Mouse (Mus musculus) embryo, embryonic 10 days (tissue): ENCODE measurements at regions not wholly inside any gene's neighbourhood (a gene's known extent, or its start where the extent isn't known, plus 50 kb on each side); places are given as distances from the start of the nearest gene placed in this dataset.

Experiments
- DNase-seq: peaks from one replicate; pipeline ENCODE4 v3.0.0-alpha.2; 2015; ENCODE audit warnings: low spot score

DNA sequence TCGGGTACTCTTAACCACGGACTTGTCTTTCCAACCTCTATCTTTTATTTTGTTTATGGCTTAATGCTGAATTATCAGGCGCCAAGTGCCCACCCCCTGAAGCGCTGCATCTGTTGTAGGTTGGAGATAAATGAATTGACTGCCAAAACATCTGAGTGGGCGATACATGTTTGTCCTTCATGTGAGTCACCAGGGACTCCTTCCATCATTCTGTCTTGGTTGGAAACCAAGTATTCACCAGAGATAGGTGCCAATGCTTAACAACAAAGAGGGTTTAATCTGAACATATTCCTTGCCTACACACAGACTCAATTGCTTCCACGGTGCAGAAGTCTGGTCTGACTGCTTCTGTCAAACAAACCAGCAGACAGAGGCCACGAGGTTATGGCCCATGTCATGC, 203.6 kb downstream of the Rpap3 start:
- no peak for DNase-seq

DNA sequence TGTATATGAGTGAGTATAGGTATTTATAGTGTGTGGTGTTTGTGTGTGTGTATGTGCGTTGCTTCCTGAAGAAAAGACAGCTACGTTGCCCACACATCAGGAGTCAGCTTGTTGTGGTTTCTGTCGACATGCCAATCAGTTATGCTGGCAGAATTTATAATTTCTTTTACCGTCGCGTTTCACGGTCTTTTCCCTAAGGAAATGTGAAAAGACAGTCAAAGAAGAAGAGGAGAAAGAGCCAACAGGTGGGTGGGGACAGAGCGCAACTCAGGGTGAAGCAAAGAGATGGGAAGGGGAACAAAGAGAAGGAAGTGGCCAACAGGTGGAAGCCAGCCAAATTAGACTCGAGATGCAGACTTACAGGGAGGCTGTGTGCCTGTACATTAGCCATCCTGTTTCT, 204.2 kb downstream of the Rpap3 start:
- no peak for DNase-seq

DNA sequence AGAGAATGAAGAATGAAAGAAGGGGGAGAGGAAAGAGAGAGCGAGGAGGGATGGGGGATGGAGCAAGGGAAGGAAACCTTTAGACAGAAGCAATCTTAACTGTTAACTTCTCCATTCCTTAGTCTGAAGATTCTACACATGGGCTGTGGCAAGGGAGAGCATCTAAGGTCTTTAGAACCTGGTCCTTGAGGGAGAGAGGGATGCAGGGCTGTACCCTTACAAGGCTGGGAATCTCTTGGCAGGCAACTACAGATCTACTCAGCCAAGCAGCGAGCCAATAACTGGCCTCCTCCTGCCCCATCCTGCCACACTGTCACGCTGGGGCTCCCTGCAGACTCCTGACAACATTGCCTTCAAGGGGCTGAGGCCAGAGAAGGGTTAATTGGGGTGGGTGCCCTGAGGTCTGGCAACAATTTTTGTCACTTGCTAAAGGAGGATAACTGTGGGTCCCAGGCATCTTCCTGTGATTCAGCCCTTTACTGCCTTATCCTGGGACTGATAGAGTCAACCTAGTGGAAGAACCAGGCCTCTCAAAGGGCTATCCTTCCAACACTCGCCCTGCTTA, 205.7 kb downstream of the Rpap3 start:
- DNase-seq = no peak

DNA sequence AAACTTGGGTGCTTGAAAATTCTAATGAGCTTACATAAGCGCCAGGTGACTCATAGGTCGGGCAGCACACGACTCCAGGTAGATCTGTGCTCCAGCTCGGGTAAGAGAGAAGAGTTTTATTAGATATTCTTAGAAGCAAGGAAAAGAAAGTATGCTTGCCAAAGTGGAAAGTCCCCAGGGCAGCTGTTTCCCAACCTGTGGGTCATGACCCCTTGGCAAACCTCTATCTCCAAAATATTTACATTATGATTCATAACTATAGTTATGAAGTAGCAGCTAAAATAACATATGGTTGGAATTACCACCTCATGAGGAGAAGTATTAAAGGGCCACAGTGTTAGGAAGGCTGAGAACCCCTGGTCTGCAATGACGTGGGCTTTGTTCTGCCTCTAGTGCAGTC, 206.4 kb downstream of the Rpap3 start:
- DNase-seq = no peak

DNA sequence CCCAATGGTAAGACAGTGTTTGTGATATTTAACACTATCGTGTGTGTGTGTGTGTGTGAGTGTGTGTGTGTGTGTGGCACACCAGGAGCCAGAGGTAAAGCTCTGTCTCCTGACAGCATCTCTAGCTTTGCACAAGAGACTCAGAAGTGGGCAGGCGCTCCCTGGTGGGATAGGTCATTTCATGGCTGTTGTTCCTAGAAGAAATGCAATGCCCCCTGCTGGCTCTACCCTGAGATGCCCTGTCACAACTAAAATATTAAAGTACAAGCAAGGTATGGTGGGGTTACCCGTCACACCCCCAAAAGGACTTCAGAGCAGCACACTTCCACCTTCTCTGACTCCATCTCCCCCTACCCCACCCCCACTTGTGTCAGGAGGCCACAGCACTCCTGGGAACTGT, 207.2 kb downstream of the Rpap3 start:
- DNase-seq = no peak

DNA sequence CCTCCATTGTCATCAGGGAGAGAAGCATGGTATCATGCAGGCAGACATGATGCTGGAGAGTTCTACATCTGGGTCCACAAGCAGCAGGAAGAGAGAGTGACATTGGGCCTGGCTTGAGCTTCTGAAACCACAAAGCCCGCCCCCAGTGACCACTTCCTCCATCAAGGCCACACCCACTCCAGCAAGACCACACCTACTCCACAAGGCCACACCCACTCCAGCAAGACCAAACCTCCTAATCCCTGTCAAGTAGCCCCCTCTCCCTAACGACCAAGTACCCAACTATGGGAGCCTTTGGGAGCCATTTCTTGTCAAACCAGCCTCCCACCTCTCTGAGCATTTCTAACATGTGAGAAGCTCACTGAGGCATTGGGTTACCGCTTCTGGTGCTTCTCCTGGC, 209.6 kb downstream of the Rpap3 start:
- no peak for DNase-seq

DNA sequence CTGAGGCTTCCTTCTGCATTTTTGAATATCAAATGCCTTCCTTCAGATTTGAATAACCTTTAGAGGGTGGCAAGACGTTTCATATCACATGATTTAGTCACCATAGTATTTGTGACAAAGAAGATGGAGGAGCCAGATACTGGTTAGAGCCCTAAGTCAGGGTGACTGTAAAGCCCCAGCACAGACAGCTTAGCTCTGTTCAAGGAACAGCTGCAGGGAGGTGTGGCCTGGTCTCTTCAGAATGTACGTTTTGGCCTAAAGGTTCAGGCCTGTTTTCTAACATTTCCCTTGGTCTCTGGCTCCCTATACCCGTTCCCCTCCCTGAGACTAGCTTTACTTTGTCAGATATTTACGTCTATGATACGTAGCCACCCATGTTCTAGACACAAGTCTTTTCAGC, 212.3 kb downstream of the Rpap3 start:
- DNase-seq = no peak

DNA sequence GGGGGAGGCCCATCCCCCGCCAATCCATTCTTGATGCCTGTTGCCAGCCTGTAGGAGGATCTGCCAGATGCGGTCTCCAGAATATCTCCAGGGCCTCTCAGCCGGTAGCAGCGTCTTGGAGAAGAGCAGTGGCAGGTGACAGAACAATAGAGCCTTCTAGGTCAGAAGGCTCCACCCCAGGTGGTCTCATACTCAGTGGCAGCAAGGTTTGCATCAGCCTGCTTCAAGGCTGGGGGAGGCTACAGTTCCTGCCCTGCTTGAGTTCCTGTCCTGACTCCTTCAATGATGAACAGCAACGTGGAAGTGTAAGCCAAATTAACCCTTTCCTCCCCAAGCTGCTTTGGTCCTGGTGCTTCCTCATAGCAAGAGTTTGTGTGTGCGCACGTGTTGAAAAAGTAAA, 213.8 kb downstream of the Rpap3 start:
- no peak for DNase-seq

DNA sequence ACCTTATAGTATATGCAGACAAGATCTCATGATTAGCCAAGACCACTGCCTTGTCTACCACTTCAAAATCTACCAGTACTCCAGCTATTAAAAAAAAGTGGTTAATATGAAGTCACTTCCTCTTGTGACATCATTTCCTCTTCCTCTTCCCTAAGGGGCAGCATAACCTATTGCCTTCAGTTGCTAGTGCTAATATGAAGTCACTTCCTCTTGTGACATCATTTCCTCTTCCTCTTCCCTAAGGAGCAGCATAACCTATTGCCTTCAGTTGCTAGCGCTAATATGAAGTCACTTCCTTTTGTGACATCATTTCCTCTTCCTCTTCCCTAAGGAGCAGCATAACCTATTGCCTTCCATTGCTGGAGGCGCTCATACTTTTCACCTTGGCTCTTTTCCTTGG, 218.2 kb downstream of the Rpap3 start:
- no peak for DNase-seq

DNA sequence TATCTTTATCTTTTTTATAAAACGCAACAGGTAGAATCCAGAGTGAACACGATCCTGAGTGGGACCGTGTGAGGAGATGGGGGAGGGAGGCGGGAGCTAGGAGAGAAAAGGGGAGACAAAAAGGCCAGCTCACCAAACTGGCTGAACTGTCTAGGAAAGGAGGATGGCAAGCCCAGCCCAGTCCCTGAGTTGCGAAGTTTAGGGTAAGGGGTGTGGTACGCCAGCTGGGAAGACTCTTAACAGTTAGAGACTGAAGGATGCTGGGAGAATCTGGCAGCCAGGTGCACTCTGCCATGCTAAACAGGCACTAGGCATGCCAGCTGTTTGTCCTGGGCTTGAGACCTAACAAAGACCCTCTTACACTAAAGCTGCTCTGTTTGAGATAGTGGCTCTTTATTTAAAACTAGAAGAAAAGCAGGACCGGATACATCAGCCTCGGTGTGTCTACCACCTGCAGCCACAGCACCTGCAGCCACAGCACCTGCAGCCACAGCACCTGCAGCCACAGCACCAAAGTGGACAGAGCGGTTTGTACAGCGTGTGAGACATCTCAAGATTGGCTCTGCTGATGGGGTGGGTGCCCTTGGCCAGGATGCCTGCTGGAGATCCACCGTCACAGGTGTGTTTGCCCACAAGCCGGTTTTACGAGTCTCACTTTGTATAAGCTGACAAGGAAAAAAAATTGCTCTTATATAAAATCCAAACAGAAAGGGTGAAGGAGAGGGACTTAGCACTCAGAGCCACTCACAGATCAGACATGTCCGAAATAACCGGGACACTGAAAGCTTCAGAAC, 225.1 kb upstream of the Amigo2 start:
- no peak for DNase-seq

DNA sequence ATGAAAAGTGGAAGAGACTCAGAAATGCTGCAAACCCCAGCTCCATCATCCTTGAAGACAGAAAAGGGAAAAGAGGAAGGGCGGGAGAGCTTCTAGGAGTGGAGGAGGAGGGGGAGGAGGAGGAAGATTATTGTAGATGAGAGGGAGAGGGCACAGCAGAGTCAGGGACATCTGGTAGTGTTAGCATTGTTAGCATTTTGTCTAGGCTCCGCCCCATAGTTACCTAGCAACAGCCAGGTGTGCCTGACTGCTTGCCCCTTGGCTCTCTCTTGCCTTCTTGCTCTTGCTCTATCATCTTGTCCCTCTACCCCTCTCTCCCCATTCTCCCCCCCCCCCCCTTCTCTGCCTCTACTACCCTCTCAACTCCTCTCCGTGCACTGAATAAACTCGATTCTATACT, 224.4 kb upstream of the Amigo2 start:
- DNase-seq = no peak

DNA sequence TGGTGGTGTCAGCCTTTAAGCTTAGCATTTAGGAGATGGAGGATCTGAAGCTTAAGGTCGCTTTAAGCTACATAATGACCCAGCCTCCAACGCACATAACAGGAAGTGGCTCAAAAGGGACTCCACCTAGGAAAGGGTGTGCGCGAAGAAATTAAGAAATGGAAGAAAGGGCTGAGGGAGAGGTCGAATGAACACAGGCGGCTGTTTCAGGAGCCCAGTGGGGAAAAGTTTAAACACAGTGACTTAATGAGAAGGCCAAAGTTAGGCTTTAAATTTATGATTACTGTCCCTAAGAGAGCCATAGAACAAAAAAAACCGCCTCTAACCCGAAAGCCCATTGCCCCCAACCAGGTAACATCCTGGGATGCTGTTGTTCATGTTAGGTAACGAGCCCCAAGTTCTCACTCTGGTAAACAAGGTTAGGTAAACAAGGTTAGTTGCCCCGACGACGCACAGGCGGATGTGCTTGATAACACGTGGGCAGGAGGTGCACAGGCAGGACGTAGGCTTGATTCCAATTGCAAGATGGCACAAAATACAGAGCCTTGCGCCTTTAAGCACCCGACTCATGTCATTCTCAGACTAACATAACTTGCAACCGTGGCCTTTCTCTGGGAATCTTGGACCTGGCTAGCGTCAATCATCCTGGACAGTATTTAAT, 222.7 kb upstream of the Amigo2 start:
- DNase-seq = no peak

DNA sequence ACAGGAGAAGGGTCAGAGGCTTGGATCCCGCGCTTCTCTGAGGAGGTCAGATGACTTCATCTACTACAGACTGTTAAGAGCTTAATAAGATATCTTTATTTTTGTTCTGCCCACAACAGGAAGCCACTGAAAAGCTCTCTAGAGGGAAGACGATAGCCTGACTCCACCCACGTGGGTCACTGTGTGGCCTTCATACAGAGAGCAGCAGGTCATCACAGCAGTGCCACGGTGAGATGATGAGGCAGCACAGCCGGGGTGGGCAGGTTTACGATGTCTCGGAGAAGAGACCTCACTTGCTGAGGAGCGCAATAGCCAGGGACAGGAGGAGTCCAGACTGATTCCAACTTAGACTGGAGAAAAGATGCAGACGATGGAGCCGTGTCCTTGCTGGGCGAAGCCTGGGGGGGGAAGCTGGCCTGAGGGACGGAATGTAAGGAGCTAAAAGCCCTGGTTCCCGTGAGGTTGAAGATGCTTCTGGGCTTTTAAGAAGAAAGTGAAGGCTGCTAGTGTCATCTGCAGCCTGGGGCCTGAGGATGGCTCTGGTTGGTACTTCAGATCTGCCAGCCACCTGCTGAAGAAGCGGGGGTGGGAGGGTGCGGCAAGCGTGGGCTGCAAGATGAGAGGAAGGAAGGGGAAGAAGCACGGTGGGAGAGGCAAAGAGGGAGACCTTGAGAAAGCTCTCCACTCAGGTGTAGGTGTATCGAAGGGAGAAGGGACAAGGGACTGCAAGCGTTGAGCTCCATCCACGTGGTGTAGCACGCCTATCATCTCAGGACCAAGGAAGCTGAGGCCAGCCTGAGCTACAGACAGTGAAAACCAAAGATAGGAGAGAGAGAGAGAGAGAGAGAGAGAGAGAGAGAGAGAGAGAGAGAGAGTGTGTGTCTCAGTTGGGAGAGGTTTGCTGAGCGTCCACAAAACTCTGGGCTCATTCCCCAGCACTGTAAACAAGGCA, 221.9 kb upstream of the Amigo2 start:
- no peak for DNase-seq

DNA sequence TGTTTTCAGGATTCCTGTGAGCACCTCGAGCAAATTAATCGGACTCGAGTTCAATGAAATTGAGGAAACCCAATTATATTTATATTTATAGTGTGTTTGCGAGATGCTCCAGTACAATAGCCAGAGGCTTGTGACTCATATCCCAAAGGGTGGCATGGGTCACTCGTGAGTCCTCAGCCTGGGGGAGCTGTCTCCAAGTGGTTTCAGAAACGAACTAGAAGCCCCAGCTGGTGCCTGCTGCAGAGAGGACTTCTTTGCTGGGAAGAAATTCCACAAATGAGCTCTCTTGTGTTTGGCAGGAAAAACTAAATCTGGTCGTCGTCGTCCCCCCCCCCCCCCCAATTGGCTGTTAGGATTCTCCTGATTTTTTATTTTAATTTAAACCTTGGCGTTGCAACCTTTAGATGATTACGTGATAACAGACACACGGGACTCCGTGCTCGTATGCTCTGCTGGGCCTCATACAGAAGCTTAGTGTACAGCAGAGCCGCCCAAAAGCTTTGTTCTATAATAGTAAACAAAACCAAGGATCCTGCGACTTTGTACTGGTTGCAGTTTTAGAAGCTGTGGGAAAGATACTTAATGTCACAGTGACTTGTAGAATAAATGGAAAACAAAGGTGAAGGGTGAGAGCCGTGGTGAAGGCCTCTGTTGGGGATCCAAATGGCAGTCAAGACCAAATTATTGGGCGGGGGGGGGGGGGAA, 220.8 kb upstream of the Amigo2 start:
- no peak for DNase-seq

DNA sequence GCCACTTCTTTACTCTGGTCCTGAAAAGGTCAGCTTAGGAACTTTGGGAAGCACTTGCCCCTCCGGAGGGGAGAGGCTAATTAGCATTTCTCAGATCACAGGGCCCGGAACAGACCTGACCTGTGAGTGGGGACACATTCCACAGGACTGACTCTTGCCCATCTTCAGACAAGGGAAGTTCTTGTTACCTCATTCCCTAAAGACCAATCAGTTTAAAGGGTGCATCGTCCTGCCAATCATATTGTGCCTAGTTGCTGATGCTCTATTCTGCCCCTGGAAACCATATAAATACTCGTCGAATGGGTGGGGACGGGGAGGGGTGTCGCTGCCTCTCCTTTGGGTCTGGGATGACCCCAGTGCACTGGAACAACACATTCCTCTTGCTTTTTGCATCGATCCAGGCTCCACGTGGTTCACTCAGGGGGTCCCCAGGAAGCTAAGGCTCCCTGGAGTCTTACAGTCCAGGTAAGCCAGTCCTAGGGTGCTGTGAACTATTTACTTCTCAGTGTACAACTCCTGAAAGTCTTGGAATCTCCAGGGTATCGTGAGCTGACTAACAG, 219.9 kb upstream of the Amigo2 start:
- no peak for DNase-seq

DNA sequence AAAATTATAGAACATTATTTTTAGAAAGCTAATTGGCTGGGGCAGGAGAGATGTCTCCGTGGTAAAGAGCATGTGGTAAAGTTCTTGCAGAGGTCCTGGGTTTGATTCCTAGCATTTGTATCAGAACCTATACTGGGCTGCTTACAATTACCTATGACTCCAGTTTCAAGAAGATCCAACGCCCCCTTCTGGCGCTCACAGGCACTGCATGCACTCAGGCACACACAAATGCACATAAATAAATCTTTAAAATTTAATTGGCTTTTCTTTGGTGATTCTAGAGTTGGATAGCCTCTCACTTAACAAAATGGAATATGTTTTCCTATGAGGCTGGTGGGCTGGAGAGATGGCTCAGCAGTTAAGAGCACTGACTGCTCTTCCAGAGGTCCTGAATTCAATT, 219.0 kb upstream of the Amigo2 start:
- DNase-seq = no peak

DNA sequence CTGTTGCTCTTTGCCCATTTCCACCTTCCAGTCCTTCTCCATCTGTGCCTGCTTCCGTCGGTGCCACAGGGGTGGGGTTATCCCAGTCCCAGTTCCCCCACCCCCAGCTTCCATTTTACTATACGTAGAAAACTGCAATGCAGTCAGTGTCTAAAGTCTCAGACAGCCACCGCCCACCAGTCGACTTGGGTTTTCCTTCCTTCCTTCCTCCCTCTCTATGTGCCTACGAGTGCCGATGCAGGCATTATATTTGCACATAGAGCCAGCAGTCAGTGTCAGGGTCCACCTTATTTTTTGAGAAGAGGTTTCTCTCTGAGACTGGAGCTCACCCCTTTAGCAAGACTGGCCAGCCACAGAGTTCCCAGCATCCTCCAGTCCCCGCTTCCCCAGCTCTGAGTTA, 218.3 kb upstream of the Amigo2 start:
- no peak for DNase-seq

DNA sequence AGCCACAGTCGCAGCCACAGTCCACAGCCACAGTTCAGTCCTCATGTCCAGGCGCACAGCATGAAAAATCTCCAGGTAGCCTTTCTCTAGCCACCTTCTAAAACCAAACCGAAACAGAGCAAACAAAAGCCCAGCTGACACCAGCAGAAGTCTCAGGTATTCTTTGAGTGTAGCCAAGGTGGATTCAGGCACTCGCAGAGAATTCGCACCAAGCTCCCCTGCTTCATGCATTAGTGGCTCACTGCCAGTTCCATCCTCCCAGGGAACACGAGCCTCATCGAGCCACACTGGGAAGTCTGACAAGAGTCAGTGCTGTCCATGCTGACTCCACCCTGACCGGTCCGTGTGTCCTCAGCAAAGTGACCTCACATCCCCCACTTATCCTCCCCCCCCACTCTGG, 217.7 kb upstream of the Amigo2 start:
- no peak for DNase-seq

DNA sequence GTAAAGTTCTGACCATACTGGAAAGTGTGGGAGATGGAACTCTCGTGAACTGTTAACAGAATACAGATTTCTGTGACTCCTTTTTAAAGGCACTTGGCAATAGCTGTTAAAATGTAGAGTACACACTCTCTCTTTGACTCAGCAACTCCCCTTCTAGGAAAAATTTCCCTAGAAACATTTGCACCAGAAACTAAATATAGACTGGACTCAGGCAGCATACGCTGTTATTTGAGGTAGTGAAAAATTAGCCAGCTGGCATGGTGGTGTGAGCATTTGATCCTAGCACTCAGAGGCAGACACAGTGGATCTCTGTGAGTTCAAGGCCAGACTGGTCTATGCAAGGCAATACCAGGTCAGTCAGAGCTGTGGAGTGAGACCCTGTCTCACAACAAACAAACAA, 215.5 kb upstream of the Amigo2 start:
- no peak for DNase-seq

DNA sequence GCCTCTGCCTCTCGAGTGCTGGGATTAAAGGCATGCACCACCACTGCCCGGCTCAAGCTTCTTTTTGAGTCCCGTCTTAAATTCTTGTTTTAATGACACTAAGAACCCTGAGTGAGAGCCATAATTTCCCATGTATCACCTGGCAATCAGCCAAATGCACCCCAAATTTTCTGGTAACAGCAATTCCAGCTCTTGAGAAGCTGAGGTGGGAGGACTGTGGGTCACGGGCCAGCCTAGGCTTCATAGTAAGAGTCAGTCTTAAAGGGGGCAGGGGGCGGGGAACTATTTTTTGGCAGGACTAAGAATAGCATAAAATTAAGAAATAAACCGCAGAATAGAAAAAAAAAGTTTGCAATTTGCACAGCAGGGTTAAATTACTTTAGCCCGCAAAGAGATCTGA, 214.9 kb upstream of the Amigo2 start:
- no peak for DNase-seq

DNA sequence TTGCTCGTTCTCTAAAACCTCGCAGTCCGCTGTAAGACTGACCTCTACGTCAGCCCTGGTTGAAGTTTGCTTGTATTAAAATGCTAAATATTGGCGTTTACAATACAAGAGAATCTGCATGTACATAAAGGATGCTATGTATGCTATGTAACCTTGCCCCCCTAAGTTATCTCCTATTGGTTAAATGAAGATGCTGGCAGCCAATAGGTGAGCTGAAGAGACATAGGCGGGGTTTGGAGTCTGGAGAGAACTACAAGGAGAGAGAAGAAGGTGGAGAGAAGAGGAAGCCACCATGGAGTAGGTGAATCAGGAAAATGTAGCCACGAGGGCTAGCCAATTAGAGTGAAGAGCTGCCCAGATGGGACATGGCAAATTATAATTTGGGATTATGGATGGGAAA, 214.0 kb upstream of the Amigo2 start:
- no peak for DNase-seq

DNA sequence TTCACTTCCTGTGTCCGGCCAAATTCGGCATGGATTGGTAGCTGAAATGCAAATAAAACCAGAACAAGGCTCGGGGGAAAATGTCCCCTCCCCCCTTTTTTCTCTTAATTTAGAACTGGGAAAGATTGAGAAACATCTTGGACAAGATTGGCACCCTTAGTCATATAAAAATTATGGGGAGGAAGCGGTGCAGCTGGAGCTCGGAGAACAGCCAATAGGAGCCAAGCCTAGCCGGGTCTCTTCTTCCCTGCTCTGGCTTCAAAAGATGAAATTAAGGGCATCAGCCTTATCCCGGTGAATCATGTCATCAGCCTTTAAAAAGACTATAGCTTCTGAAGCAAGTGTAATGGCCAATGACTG, 213.3 kb upstream of the Amigo2 start:
- DNase-seq = no peak
